Comparison of ENCODE assay signal across 8 mouse cellular contexts in genomic region chrX:136957583-136958279, GRCm38 (mm10). TPM values are rescaled to one million over a fixed set of nuclear protein-coding genes. Genes with fewer than 3 reads are reported as not detected.
DNase-seq lines count a peak whose midpoint lies in the region; ATAC-seq lines count a peak whose summit lies in the region.
"Not testable (repeated sequence)": the region's sequence is repeated elsewhere in the genome, so short reads cannot be mapped to it uniquely, and the experiment has no call there.

No protein-coding gene starts in this region.

- not testable (repeated sequence) for H3K9ac ChIP-seq in heart, embryonic 15.5 days; kidney, embryonic 16.5 days (replicated peaks; ENCODE audit: low read length)

- H3K4me1 ChIP-seq in forebrain, embryonic 10.5 days; heart, embryonic 15.5 days (replicated peaks); kidney, embryonic 16.5 days (ENCODE audit: insufficient read depth, low read length): not testable (repeated sequence)

- H3K4me2 ChIP-seq in heart, embryonic 15.5 days, result peak overlapping the region; percentile 54
- H3K4me2 ChIP-seq in kidney, embryonic 16.5 days (replicated peaks; ENCODE audit: low read depth, low read length), result peak overlapping the region; percentile 47

- H3K4me3 ChIP-seq in forebrain, embryonic 10.5 days, result peak overlapping the region; percentile 46
- H3K4me3 ChIP-seq in heart, embryonic 15.5 days, result peak overlapping the region; percentile 35
- peak overlapping the region; percentile 40 for H3K4me3 ChIP-seq in kidney, embryonic 16.5 days (ENCODE audit: low read length)

- not testable (repeated sequence) for H3K9me3 ChIP-seq in forebrain, embryonic 10.5 days; heart, embryonic 15.5 days (replicated peaks); kidney, embryonic 16.5 days (ENCODE audit: low read length)

- 24% methylated on average over 13 of the region's 13 CpGs for WGBS in forebrain, embryonic 10.5 days
- WGBS in heart, embryonic 15.5 days, result 27% methylated on average over 13 of the region's 13 CpGs
- 31% methylated on average over 13 of the region's 13 CpGs for WGBS in kidney, embryonic 16.5 days

- DNase-seq in forebrain, embryonic 10.5 days (ENCODE audit: extremely low spot score, low spot score), result peak; percentile 61
- DNase-seq in left cerebral cortex, postnatal 4 days, result peak; percentile 78
- DNase-seq in lung, postnatal 4 days, result peak; percentile 61 to 76
- DNase-seq in retina, embryonic 14.5 days (ENCODE audit: low spot score), result peak; percentile 65
- peak; percentile 20 to 69 for DNase-seq in urinary bladder, postnatal 4 days (ENCODE audit: low spot score in 2 of 2)

- peak; percentile 100 for ATAC-seq in cerebellum, adult (ENCODE audit: insufficient number of reproducible peaks, low FRiP score, low TSS enrichment)
- ATAC-seq in heart, embryonic 15.5 days (replicated peaks; ENCODE audit: insufficient number of reproducible peaks, insufficient read depth, low FRiP score, low read depth), result 0 out of 2 replicates have a peak, but pooled peaks have one; percentile 60
- peak; percentile 99 for ATAC-seq in kidney, embryonic 16.5 days (ENCODE audit: low FRiP score, low TSS enrichment)

- intact Hi-C loops in left cerebral cortex, postnatal 4 days (cut with DNase I), result not testable (repeated sequence)

- H3K27ac ChIP-seq in forebrain, embryonic 10.5 days; heart, embryonic 15.5 days; kidney, embryonic 16.5 days (ENCODE audit: low read length): not testable (repeated sequence)

- not testable (repeated sequence) for H3K36me3 ChIP-seq in forebrain, embryonic 10.5 days (replicated peaks); heart, embryonic 15.5 days; kidney, embryonic 16.5 days (ENCODE audit: insufficient read depth, low read length)

- not testable (repeated sequence) for H3K27me3 ChIP-seq in forebrain, embryonic 10.5 days (ENCODE audit: poor library complexity, severe bottlenecking); heart, embryonic 15.5 days; kidney, embryonic 16.5 days (ENCODE audit: insufficient read depth, low read length)

RNA-seq across cellular contexts. Expression of gene Tmsb15b2, which starts 17.6 kb away (rescaled TPM):
- polyA plus RNA-seq in forebrain, embryonic 10.5 days (2016; fragmentation: Nextera tagmentation; extraction: Ambion mirVana), result 39.9 and 42.3 TPM in 2 replicates
- polyA plus RNA-seq in heart, embryonic 15.5 days (2015; fragmentation: Nextera tagmentation; extraction: Ambion mirVana), result 11.0 and 15.5 TPM in 2 replicates
- polyA plus RNA-seq in kidney, embryonic 16.5 days (2015; fragmentation: Nextera tagmentation; extraction: Ambion mirVana), result 28.5 and 33.2 TPM in 2 replicates
- 10 to 100 TPM; 40.4 to 68.4 TPM for total RNA-seq in left cerebral cortex, postnatal 4 days (2021)

RNA-seq across cellular contexts. Expression of gene Tmsb15l, which starts 18.9 kb away (rescaled TPM):
- 3.2 and 5.6 TPM in 2 replicates for polyA plus RNA-seq in forebrain, embryonic 10.5 days (2016; fragmentation: Nextera tagmentation; extraction: Ambion mirVana)
- 1.5 and 2.0 TPM in 2 replicates for polyA plus RNA-seq in heart, embryonic 15.5 days (2015; fragmentation: Nextera tagmentation; extraction: Ambion mirVana)
- polyA plus RNA-seq in kidney, embryonic 16.5 days (2015; fragmentation: Nextera tagmentation; extraction: Ambion mirVana), result 4.7 and 6.6 TPM in 2 replicates
- total RNA-seq in left cerebral cortex, postnatal 4 days (2021), result 1 to 10 TPM; 4.3 to 4.8 TPM

RNA-seq across cellular contexts. Expression of gene Tmsb15b1, which starts 18.9 kb away (rescaled TPM):
- 16.3 and 17.4 TPM in 2 replicates for polyA plus RNA-seq in forebrain, embryonic 10.5 days (2016; fragmentation: Nextera tagmentation; extraction: Ambion mirVana)
- polyA plus RNA-seq in heart, embryonic 15.5 days (2015; fragmentation: Nextera tagmentation; extraction: Ambion mirVana), result 10.2 and 12.5 TPM in 2 replicates
- polyA plus RNA-seq in kidney, embryonic 16.5 days (2015; fragmentation: Nextera tagmentation; extraction: Ambion mirVana), result 21.3 and 23.7 TPM in 2 replicates
- 10 to 100 TPM in 1 of 2 experiments, 1 to 10 TPM in 1; 10.0 to 28.2 TPM for total RNA-seq in left cerebral cortex, postnatal 4 days (2021)

RNA-seq across cellular contexts. Expression of gene H2bfm, which starts 30.6 kb away (rescaled TPM):
- polyA plus RNA-seq in forebrain, embryonic 10.5 days (2016; fragmentation: Nextera tagmentation; extraction: Ambion mirVana), result not detected in 2 replicates
- polyA plus RNA-seq in heart, embryonic 15.5 days (2015; fragmentation: Nextera tagmentation; extraction: Ambion mirVana), result not detected in 2 replicates
- polyA plus RNA-seq in kidney, embryonic 16.5 days (2015; fragmentation: Nextera tagmentation; extraction: Ambion mirVana), result not detected in 2 replicates
- total RNA-seq in left cerebral cortex, postnatal 4 days (2021), result not detected

RNA-seq across cellular contexts. Expression of gene Zcchc18, which starts 35.2 kb away (rescaled TPM):
- 53.7 and 62.2 TPM in 2 replicates for polyA plus RNA-seq in forebrain, embryonic 10.5 days (2016; fragmentation: Nextera tagmentation; extraction: Ambion mirVana)
- polyA plus RNA-seq in heart, embryonic 15.5 days (2015; fragmentation: Nextera tagmentation; extraction: Ambion mirVana), result 1.6 and 4.8 TPM in 2 replicates
- 26.1 and 30.8 TPM in 2 replicates for polyA plus RNA-seq in kidney, embryonic 16.5 days (2015; fragmentation: Nextera tagmentation; extraction: Ambion mirVana)
- total RNA-seq in left cerebral cortex, postnatal 4 days (2021), result 100 to 1,000 TPM; 228 to 251 TPM
